Mouse (Mus musculus): ENCODE data around the gene Mrps34.
A peak's percentile ranks its signal among the peaks of the same experiment; 100 is the strongest.

DNA sequence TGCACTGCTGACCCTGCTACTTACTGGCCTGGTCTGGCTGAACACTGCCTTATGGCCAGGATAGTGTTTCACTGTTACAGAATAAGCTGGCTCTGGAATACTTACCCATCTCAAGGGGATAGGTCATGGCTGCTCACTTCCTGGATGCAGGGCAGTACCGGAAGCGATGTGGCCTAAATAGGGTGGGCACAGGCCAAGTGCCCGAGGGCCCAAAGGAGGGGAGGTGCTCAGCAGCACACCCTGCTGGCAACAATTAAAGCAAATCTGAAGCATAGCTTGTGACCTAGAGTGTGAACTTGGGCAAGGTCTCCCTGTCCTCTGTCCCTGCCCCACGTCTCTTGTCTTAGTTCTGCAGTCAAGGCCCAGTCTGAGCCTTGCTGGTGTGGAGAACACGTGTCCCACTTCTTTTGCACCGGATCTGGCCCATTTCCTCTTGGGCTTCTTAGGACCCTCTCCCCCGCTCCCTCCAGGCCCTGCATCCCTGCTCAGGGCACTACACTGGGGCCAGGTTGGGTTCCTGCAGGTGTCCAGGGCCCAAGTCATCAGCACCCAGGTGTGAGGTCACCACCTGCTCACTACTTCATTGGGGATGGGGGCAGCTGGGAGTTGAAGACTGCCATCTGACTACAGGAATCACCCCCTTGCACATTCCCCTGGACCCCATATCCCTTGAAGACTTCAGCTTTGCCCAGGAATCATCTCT lies 13.0 kb upstream of the Mrps34 start:
- TF ChIP-seq CTCF (IDR thresholded peaks at IDR 0.05; ENCODE audit: low read depth, low read length), result peak; percentile 66
- no peak for TF ChIP-seq POLR2AphosphoS5 (IDR thresholded peaks at IDR 0.05; ENCODE audit: insufficient replicate concordance, low read depth, low read length)
- no peak for TF ChIP-seq GATA1 (IDR thresholded peaks at IDR 0.05; ENCODE audit: borderline replicate concordance, low read length)
- no peak for TF ChIP-seq TAL1 (conservative IDR thresholded peaks at IDR 0.05; ENCODE audit: low read depth, low read length)
- TF ChIP-seq GATA2 (IDR thresholded peaks at IDR 0.05; ENCODE audit: borderline replicate concordance, low read depth, low read length), result no peak
